Mouse (Mus musculus) kidney, adult 2 months (tissue): ENCODE results near the gene Nme4. TPM values are rescaled to one million over a fixed set of nuclear protein-coding genes. Genes with fewer than 3 reads are reported as not detected.

Experiments
- DNase-seq: peaks from one replicate; pipeline ENCODE4 v3.0.0; 2021
- H3K27ac ChIP-seq: fragments of 200-500 bp; 2 replicates; pipeline ENCODE4 v1.5.1; 2012; ENCODE audit warnings: low read depth, low read length, control low read depth, inconsistent platforms; ENCODE audit not compliant: insufficient read depth
- H3K27me3 ChIP-seq: fragments of 200-500 bp; replicated peaks from 2 replicates; pipeline ENCODE4 v1.6.1; 2012; ENCODE audit warnings: mild to moderate bottlenecking, moderate library complexity, low read length, inconsistent platforms; ENCODE audit not compliant: control insufficient read depth, insufficient read depth
- H3K36me3 ChIP-seq: fragments of 200-500 bp; 2 replicates; pipeline ENCODE4 v1.6.1; 2012; ENCODE audit warnings: mild to moderate bottlenecking, moderate library complexity, low read length, inconsistent platforms; ENCODE audit not compliant: control insufficient read depth, insufficient read depth
- H3K4me1 ChIP-seq: fragments of 200-500 bp; 2 replicates; pipeline ENCODE4 v1.6.1; 2011; ENCODE audit warnings: low read length; ENCODE audit not compliant: control insufficient read depth, insufficient read depth
- H3K4me3 ChIP-seq: fragments of 200-500 bp; 2 replicates; pipeline ENCODE4 v1.5.1; 2011; ENCODE audit warnings: mild to moderate bottlenecking, low read depth, low read length, control low read depth; ENCODE audit not compliant: insufficient read depth
- CTCF ChIP-seq: fragments of 200-500 bp; conservative IDR thresholded peaks from 2 replicates; pipeline ENCODE4 v1.5.1; 2011; ENCODE audit warnings: low read depth, mild to moderate bottlenecking, control low read depth, low read length, moderate library complexity, mixed read lengths; ENCODE audit not compliant: insufficient read depth, insufficient read length
- POLR2A ChIP-seq: fragments of 200-500 bp; IDR thresholded peaks from one replicate; pipeline ENCODE4 v1.6.1; 2011; ENCODE audit warnings: low read depth, low read length, control low read depth
- WGBS: fragments of 180-500 bp; shearing (Covaris S2); methylation state at CpG from one replicate; pipeline ENCODE4 v1.1.7; 2018; 5-methylcytosine and 5-hydroxymethylcytosine counted together
- polyA plus RNA-seq: library from polyadenylated mRNA; depleted of rRNA; stranded (reverse); fragments of >200 nt; gene quantifications from 2 replicates; pipeline ENCODE4 v1.2.3, GENCODE M21; 2012

The Nme4 gene
- polyA plus RNA-seq, 1 experiment: 45.6 TPM

- Histone ChIP-seq H3K27ac (no peak overlapping the region), H3K27me3 (no peaks in the 10 kb centered on the region), H3K4me3 (no peak overlapping the region), H3K36me3 (no peaks in the 10 kb centered on the region), H3K4me1 (peaks cover 3% of the 10 kb centered on the region; the same call in 1 of the 2 replicates)
- DNase-seq: no peak
- 92% methylated on average over 7 of the region's 7 CpGs for WGBS
- TF ChIP-seq CTCF (no peak), POLR2A (no peak)
Observed at GRCm38 (mm10) chr17:26098461-26098860, 3.1 kb upstream of the Nme4 start.

DNA sequence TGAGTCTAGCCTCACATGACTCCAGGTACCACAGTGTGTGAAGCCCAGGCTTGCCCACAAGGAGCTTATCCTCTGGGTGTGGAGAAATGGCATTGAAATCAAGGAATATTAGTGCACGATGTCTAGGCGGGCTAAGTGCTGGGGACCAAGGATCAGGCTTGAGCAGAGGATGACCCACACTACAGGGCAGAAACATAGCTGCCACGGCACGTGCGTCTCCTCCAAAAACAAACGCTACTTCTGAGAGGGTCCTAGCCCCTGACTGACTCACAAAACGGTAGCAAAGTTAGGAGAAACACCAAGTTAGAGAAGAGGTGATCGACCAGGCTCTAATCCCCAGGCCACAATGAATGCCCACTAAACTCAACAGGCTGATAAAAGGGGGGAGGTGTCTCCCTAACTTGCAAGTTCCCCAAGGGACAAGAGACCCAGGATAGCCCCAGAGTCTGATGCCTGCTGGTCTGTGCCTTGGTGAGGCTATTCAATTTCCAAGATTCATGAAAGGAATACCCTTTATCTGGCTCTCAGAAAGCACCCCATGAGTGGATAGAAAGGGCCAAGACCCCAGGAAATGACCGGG, 781 bp downstream of the Nme4 start:
- DNase-seq: no peak
- H3K36me3 ChIP-seq: no peaks in the 10 kb centered on the region
- peak overlapping the region; percentile 58; the same call in 1 of the 2 replicates for H3K4me3 ChIP-seq
- no peaks in the 10 kb centered on the region; the same call in 1 of the 2 replicates for H3K4me1 ChIP-seq
- TF ChIP-seq POLR2A (no peak), CTCF (no peak)
- no peak overlapping the region for H3K27ac ChIP-seq
- 71% methylated on average over 9 of the region's 9 CpGs for WGBS
- no peaks in the 10 kb centered on the region for H3K27me3 ChIP-seq

GRCm38 (mm10) chr17:26089905-26090632, 5.3 kb downstream of the Nme4 start, which contains the start of gene Decr2:
Decr2 (minus strand) TSS chr17:26090337.
- Histone ChIP-seq H3K27me3 (no peaks in the 10 kb centered on the region), H3K4me3 (peak within 1 kb of the TSS; percentile 92), H3K27ac (peak within 1 kb of the TSS; percentile 91), H3K4me1 (no peaks in the 10 kb centered on the region), H3K36me3 (no peaks in the 10 kb centered on the region)
- under 1% methylated on average over 32 of the region's 32 CpGs for WGBS
- TF ChIP-seq CTCF (peak; percentile 90), POLR2A (peak; percentile 37)
- peak; percentile 97 for DNase-seq

GRCm38 (mm10) chr17:26087059-26087564, 8.3 kb downstream of the Nme4 start:
- Histone ChIP-seq H3K27ac (no peak overlapping the region), H3K4me3 (no peak overlapping the region), H3K27me3 (no peaks in the 10 kb centered on the region), H3K4me1 (no peaks in the 10 kb centered on the region), H3K36me3 (no peaks in the 10 kb centered on the region)
- no peak for TF ChIP-seq CTCF
- no peak for TF ChIP-seq POLR2A
- DNase-seq: no peak
- 71% methylated on average over 9 of the region's 9 CpGs for WGBS

DNA sequence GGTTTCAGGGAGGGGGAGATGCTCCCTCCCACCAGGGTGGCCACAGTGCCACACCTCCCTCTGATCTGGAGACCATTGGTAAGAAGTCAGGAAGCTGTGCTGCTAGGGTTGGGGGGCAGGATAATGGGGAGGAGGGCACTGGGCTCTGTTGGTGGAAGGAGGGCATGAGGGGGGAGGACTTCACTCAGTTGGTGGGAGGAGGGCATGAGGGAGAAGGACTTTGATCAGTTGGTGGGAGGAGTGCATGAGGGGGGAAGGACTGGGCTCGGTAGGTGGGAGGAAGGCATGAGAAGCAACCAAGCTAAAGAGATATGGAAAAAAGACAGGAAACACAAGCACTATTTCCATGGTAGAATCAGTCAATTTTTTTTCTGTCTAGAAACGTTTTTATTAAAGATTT, 14.5 kb downstream of the Nme4 start:
- no peak for DNase-seq
- Histone ChIP-seq H3K4me1 (no peaks in the 10 kb centered on the region), H3K4me3 (no peak overlapping the region), H3K27me3 (no peaks in the 10 kb centered on the region), H3K36me3 (no peaks in the 10 kb centered on the region), H3K27ac (no peak overlapping the region)
- 28% methylated on average over 2 of the region's 2 CpGs for WGBS
- TF ChIP-seq CTCF (no peak), POLR2A (no peak)

- Histone ChIP-seq H3K27ac (no peak overlapping the region), H3K4me1 (no peaks in the 10 kb centered on the region), H3K4me3 (no peak overlapping the region), H3K36me3 (no peaks in the 10 kb centered on the region), H3K27me3 (no peaks in the 10 kb centered on the region)
- TF ChIP-seq POLR2A (no peak), CTCF (no peak)
- no peak for DNase-seq
- WGBS: 72% methylated on average over 2 of the region's 2 CpGs
Observed at GRCm38 (mm10) chr17:26078851-26079250, 16.6 kb downstream of the Nme4 start.

GRCm38 (mm10) chr17:26075246-26075645, 20.2 kb downstream of the Nme4 start:
- no peaks in the 10 kb centered on the region for H3K4me1 ChIP-seq
- WGBS: 72% methylated on average over 3 of the region's 3 CpGs
- no peak overlapping the region for H3K27ac ChIP-seq
- no peak overlapping the region for H3K4me3 ChIP-seq
- TF ChIP-seq CTCF (no peak), POLR2A (no peak)
- H3K36me3 ChIP-seq: no peaks in the 10 kb centered on the region
- H3K27me3 ChIP-seq: no peaks in the 10 kb centered on the region
- DNase-seq: no peak
